Mouse (Mus musculus): ENCODE measurements around the gene 1600002K03Rik.

GRCm38 (mm10) chr10:80186649-80187048 is 13.9 kb downstream of the 1600002K03Rik start:
- TF ChIP-seq CTCF (IDR thresholded peaks at IDR 0.05; ENCODE audit: low read depth, low read length) (no peak), POLR2A (IDR thresholded peaks at IDR 0.05; ENCODE audit: extremely low read depth, insufficient read depth, low read length) (no peak)

All from liver, adult 2 months (tissue).